Mouse (Mus musculus) embryonic fibroblast, embryonic 13.5 days (primary cell): ENCODE results near the gene Atp8a2. TPM values are rescaled to one million over a fixed set of nuclear protein-coding genes. Genes with fewer than 3 reads are reported as not detected.
"Not testable (repeated sequence)": the region's sequence is repeated elsewhere in the genome, so short reads cannot be mapped to it uniquely, and the experiment has no call there.

Experiments
- H3K27ac ChIP-seq: 2 replicates; pipeline ENCODE4 v1.5.1; 2012; ENCODE audit warnings: low read length, control low read depth, inconsistent platforms; ENCODE audit not compliant: insufficient read depth
- H3K4me1 ChIP-seq: 2 replicates; pipeline ENCODE4 v1.6.1; 2011; ENCODE audit warnings: low read length; ENCODE audit not compliant: control insufficient read depth, insufficient read depth
- H3K4me3 ChIP-seq: 2 replicates; pipeline ENCODE4 v1.5.1; 2011; ENCODE audit warnings: mild to moderate bottlenecking, control low read depth, low read length; ENCODE audit not compliant: insufficient read depth
- CTCF ChIP-seq: IDR thresholded peaks from 2 replicates; pipeline ENCODE4 v1.5.1; 2011; ENCODE audit warnings: mild to moderate bottlenecking, control low read depth, low read length, moderate library complexity, borderline replicate concordance; ENCODE audit not compliant: insufficient read depth
- POLR2A ChIP-seq: IDR thresholded peaks from 2 replicates; pipeline ENCODE4 v1.6.1; 2011; ENCODE audit warnings: low read depth, mild to moderate bottlenecking, control low read depth, low read length, moderate library complexity
- polyA plus RNA-seq: library from polyadenylated mRNA; stranded (reverse); fragments of >200 nt; gene quantifications from 2 replicates; pipeline ENCODE4 v1.2.4, GENCODE M21; 2011; ENCODE audit warnings: low read depth; ENCODE audit not compliant: missing spikeins, insufficient read length

Atp8a2 gene
- polyA plus RNA-seq, 1 experiment = 0.09 TPM

GRCm38 (mm10) chr14:59942199-59942598, 254.8 kb downstream of the Atp8a2 start:
- no peak overlapping the region for H3K4me3 ChIP-seq
- no peaks in the 10 kb centered on the region for H3K4me1 ChIP-seq
- TF ChIP-seq CTCF = no peak
- no peak for TF ChIP-seq POLR2A
- no peak overlapping the region for H3K27ac ChIP-seq

GRCm38 (mm10) chr14:59932355-59932754, 264.6 kb downstream of the Atp8a2 start:
- TF ChIP-seq POLR2A (no peak), CTCF (no peak)
- Histone ChIP-seq H3K4me1 (no peaks in the 10 kb centered on the region), H3K4me3 (no peak overlapping the region), H3K27ac (no peak overlapping the region)

GRCm38 (mm10) chr14:59931412-59932058, 265.4 kb downstream of the Atp8a2 start:
- TF ChIP-seq CTCF = no peak
- Histone ChIP-seq H3K27ac (no peak overlapping the region), H3K4me3 (no peak overlapping the region), H3K4me1 (no peaks in the 10 kb centered on the region)

- H3K4me3 ChIP-seq, H3K4me1 ChIP-seq, H3K27ac ChIP-seq: not testable (repeated sequence)
Measured at GRCm38 (mm10) chr14:59929190-59929589, 267.8 kb downstream of the Atp8a2 start.

- TF ChIP-seq POLR2A (no peak), CTCF (no peak)
- H3K4me3 ChIP-seq = no peak overlapping the region
- no peaks in the 10 kb centered on the region for H3K4me1 ChIP-seq
- H3K27ac ChIP-seq = no peak overlapping the region
Measured at GRCm38 (mm10) chr14:59928781-59929180, 268.2 kb downstream of the Atp8a2 start.

- no peak for TF ChIP-seq POLR2A
- TF ChIP-seq CTCF = no peak
- Histone ChIP-seq H3K27ac (no peak overlapping the region), H3K4me3 (no peak overlapping the region), H3K4me1 (no peaks in the 10 kb centered on the region)
Measured at GRCm38 (mm10) chr14:59927804-59928203, 269.2 kb downstream of the Atp8a2 start.

GRCm38 (mm10) chr14:59919865-59920264, 277.1 kb downstream of the Atp8a2 start:
- TF ChIP-seq CTCF (no peak), POLR2A (no peak)
- Histone ChIP-seq H3K27ac (no peak overlapping the region), H3K4me3 (no peak overlapping the region), H3K4me1 (no peaks in the 10 kb centered on the region)

- Histone ChIP-seq H3K4me1 (no peaks in the 10 kb centered on the region), H3K27ac (no peak overlapping the region), H3K4me3 (no peak overlapping the region)
- TF ChIP-seq POLR2A = no peak
- no peak for TF ChIP-seq CTCF
Measured at GRCm38 (mm10) chr14:59903484-59904130, 293.4 kb downstream of the Atp8a2 start.

GRCm38 (mm10) chr14:59893971-59894370, 303.0 kb downstream of the Atp8a2 start:
- TF ChIP-seq POLR2A = no peak
- TF ChIP-seq CTCF = no peak
- Histone ChIP-seq H3K4me3 (no peak overlapping the region), H3K27ac (no peak overlapping the region), H3K4me1 (no peaks in the 10 kb centered on the region; the same call in 1 of the 2 replicates)

GRCm38 (mm10) chr14:59892084-59892483, 304.9 kb downstream of the Atp8a2 start:
- Histone ChIP-seq H3K4me1 (peaks cover 8% of the 10 kb centered on the region; the same call in 1 of the 2 replicates), H3K4me3 (no peak overlapping the region), H3K27ac (no peak overlapping the region)
- TF ChIP-seq POLR2A (no peak), CTCF (no peak)
